Mouse (Mus musculus) olfactory bulb, adult 2 months (tissue): ENCODE measurements around the gene Zfyve19.

ENCODE experiments used
- CTCF ChIP-seq: fragments of 200-500 bp; IDR thresholded peaks from 2 replicates; pipeline ENCODE4 v1.5.1; 2012; ENCODE audit warnings: low read depth, mild to moderate bottlenecking, low read length, moderate library complexity; ENCODE audit not compliant: insufficient read depth
- POLR2A ChIP-seq: fragments of 200-500 bp; IDR thresholded peaks from 2 replicates; pipeline ENCODE4 v1.6.1; 2012; ENCODE audit warnings: mild to moderate bottlenecking, low read depth, low read length, moderate library complexity; ENCODE audit not compliant: insufficient read depth

DNA sequence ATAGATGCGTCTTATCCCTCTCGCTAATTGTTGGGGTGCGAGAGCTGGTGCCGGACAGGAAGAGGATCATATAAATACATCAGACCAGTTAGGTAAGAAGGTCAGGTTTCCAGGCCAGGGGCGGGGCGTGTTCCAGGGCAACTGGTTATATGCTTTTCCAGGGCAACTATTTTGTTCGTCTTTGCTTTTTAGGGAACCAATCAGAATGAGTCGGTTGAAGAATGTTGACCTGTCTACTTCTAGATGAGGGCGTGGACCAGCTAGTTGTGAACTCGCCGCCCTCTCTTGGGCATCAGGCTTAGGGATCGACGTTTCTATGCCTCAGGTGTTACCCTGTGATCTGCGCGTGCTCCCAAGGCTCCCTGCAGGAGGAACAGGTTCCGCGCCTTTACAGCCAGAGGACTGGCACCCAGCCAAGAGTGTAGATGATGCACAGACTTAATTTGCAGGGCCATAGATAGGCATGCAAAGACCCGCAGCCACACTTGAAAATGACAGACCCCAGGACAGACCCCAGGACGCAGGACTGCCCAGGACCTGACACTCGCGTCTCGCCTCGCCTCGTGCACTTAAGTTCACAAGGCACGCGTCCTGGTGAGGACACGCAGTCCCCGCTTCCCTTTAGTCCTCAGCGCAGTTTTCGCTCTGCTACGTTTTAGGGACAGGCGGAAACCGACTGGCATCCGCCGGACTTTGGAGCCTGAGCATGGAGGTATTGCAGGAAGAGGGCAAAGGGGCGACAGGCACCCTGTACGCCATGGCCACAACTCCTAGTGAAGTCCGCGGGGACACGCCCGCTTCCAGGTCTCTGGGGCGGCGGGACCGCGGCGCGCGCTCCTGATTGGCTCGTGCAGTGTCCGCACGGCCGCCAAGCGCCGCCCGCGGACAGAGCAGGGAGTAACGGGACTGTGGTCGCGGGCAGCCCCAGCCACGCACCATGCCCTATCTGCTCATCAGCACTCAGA is 41.2 kb upstream of the Zfyve19 start, which contains the start of gene Gchfr:
- no peak for TF ChIP-seq CTCF
- no peak for TF ChIP-seq POLR2A
